Mouse (Mus musculus) kidney, adult 2 months (tissue): ENCODE measurements at regions not wholly inside any gene's neighbourhood (a gene's known extent, or its start where the extent isn't known, plus 50 kb on each side); places are given as distances from the start of the nearest gene placed in this dataset.

Experiments used
- CTCF ChIP-seq: fragments of 200-500 bp; conservative IDR thresholded peaks from 2 replicates; pipeline ENCODE4 v1.5.1; 2011; ENCODE audit warnings: low read depth, mild to moderate bottlenecking, control low read depth, low read length, moderate library complexity, mixed read lengths; ENCODE audit not compliant: insufficient read depth, insufficient read length
- POLR2A ChIP-seq: fragments of 200-500 bp; IDR thresholded peaks from one replicate; pipeline ENCODE4 v1.6.1; 2011; ENCODE audit warnings: low read depth, low read length, control low read depth

GRCm38 (mm10) chr10:121199236-121199635, 151.8 kb downstream of the Tbc1d30 start:
- no peak for TF ChIP-seq CTCF
- no peak for TF ChIP-seq POLR2A
